Mouse (Mus musculus) kidney, adult 2 months (tissue): ENCODE data around the gene Adtrp.

Experiments used
- CTCF ChIP-seq: fragments of 200-500 bp; conservative IDR thresholded peaks from 2 replicates; pipeline ENCODE4 v1.5.1; 2011; ENCODE audit warnings: low read depth, mild to moderate bottlenecking, control low read depth, low read length, moderate library complexity, mixed read lengths; ENCODE audit not compliant: insufficient read depth, insufficient read length
- POLR2A ChIP-seq: fragments of 200-500 bp; IDR thresholded peaks from one replicate; pipeline ENCODE4 v1.6.1; 2011; ENCODE audit warnings: low read depth, low read length, control low read depth

DNA sequence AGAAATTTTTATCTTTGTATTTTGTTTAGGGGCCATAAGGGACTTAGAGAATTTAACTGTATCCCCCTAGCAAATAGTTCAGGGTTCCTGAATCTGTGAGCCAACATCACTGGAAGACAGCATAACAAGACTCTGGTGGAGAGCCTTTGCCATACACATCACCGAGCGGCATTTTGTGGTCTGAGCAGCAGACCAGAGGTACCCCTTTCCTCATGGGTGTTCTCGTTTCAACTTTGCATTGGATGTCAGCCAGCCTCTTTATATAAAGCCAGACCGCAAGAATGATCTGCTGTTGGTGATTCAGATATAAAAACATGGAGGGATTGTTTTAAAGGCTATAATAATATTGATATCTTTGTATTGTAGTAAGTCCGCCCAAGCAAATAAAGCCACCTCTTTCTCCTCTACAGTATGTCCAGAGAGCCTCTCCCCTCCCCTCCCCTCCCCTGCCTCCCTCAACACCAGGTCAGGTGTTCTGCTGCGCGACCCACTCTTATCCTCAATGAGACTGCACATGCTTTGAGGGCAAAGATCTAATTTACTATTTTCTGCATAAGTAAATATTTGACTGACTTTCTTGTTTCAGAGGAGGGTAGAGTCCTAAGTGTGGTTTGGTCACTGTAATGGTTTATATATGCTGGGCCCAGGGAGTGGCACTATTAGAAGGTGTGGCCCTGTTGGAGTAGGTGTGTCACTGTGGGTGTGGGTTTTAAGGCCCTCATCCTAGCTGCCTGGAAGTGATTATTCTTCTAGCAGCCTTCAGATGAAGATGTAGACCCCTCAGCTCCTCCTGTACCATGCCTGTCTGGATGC, 62.4 kb downstream of the Adtrp start:
- TF ChIP-seq CTCF (no peak), POLR2A (no peak)
